Comparison of ENCODE assay signal across 21 mouse cellular contexts in the genomic region with DNA sequence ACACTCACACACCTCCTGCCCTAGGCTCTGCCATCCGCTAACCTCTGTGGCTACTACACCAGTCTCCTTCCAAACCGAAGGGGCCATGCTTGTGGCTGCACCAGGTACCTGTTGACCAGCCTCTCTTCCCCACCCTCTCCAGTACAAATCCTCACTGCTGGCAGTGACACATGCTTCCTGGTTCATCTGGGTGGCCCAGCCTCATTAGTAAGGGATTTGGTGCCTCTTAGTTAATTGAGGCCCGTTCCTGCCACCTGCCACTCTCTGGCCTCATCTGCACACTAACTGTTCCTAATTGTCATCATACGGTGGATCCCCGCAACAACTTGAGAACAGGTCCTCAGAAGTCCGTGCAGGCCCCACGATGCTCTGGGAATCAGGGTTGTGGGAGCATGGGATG. TPM values are rescaled to one million over a fixed set of nuclear protein-coding genes. Genes with fewer than 3 reads are reported as not detected.
DNase-seq lines count a peak whose midpoint lies in the region; ATAC-seq and TF ChIP-seq lines count a peak whose summit lies in the region.
"Had no signal": no experiment of that assay in that cellular context is flagged by ENCODE, and none has a peak within 500 bp of the region (broad histone marks: within the 10 kb centered on the region; RNA-seq: fewer than 3 reads in every experiment).

No protein-coding gene starts in this region.

- intact Hi-C loops in left cerebral cortex, postnatal 4 days (cut with DNase I), result no loop called here
- intact Hi-C loops in left cerebral cortex, postnatal 25 days (cut with DNase I), result no loop called here

- TF ChIP-seq CTCF in midbrain, postnatal 0 days (IDR thresholded peaks at IDR 0.05), result no peak

- H3K27me3 ChIP-seq in hindbrain, embryonic 13.5 days, result peaks cover 90% of the 10 kb centered on the region
- no peaks in the 10 kb centered on the region for H3K27me3 ChIP-seq in midbrain, postnatal 0 days (ENCODE audit: insufficient read depth, low read length)

- H3K4me3 ChIP-seq in hindbrain, embryonic 13.5 days, result no peak overlapping the region
- H3K4me3 ChIP-seq in midbrain, postnatal 0 days (ENCODE audit: low read depth, low read length), result no peak overlapping the region
- H3K4me3 ChIP-seq: embryonic facial prominence, embryonic 13.5 days; hindbrain, embryonic 15.5 days; layer of hippocampus, adult 2 months had no signal

- no peaks in the 10 kb centered on the region for H3K36me3 ChIP-seq in hindbrain, embryonic 13.5 days
- no peaks in the 10 kb centered on the region for H3K36me3 ChIP-seq in midbrain, postnatal 0 days (ENCODE audit: insufficient read depth, low read length)
- H3K36me3 ChIP-seq: embryonic facial prominence, embryonic 13.5 days; hindbrain, embryonic 15.5 days had no signal

- H3K4me1 ChIP-seq in hindbrain, embryonic 13.5 days (replicated peaks), result peaks cover 12% of the 10 kb centered on the region
- no peaks in the 10 kb centered on the region for H3K4me1 ChIP-seq in midbrain, postnatal 0 days (ENCODE audit: insufficient read depth, low read length)
- H3K4me1 ChIP-seq: embryonic facial prominence, embryonic 13.5 days had no signal

- 0 out of 2 replicates have a peak, but pooled peaks have one; percentile 43 for ATAC-seq in hindbrain, embryonic 13.5 days (ENCODE audit: low FRiP score)
- ATAC-seq in midbrain, postnatal 0 days (ENCODE audit: low FRiP score), result no peak
- no peak for ATAC-seq in CD4-positive, CD25-positive, alpha-beta regulatory T cell, adult 4 months
- ATAC-seq: lung, postnatal 0 days; Patski had no signal

- H3K27ac ChIP-seq in hindbrain, embryonic 13.5 days, result no peak overlapping the region
- H3K27ac ChIP-seq in midbrain, postnatal 0 days (ENCODE audit: low read depth, low read length), result no peak overlapping the region
- H3K27ac ChIP-seq: embryonic facial prominence, embryonic 13.5 days; hindbrain, embryonic 15.5 days; layer of hippocampus, adult 2 months had no signal

- no peak overlapping the region for H3K4me2 ChIP-seq in hindbrain, embryonic 13.5 days
- no peak overlapping the region for H3K4me2 ChIP-seq in midbrain, postnatal 0 days (ENCODE audit: low read depth, low read length, poor library complexity, severe bottlenecking)
- H3K4me2 ChIP-seq: embryonic facial prominence, embryonic 13.5 days; hindbrain, embryonic 15.5 days had no signal

- WGBS in hindbrain, embryonic 13.5 days, result 47% methylated on average over 7 of the region's 7 CpGs
- WGBS in midbrain, postnatal 0 days, result 54% methylated on average over 7 of the region's 7 CpGs

- peak; percentile 61 to 71 for DNase-seq in cerebellum, postnatal 10 days
- DNase-seq in cerebellum, adult 9-10 months, result no peak
- DNase-seq in left cerebral cortex, postnatal 4 days, result peak; percentile 58
- DNase-seq in left cerebral cortex, postnatal 25 days (ENCODE audit: low spot score in 2 of 2), result no peak
- peak; percentile 57 for DNase-seq in midbrain, postnatal 0 days (ENCODE audit: low spot score)
- DNase-seq in right cerebral cortex, adult 2 months (ENCODE audit: low spot score in 2 of 2), result no peak
- DNase-seq: adrenal gland, adult 8-10 months; cerebellum, adult 9-11 months; kidney, adult 18-20 months; kidney, postnatal 10 days; layer of hippocampus, postnatal 36 days; liver; thymus, postnatal 36 days had no signal

- H3K9me3 ChIP-seq in hindbrain, embryonic 13.5 days, result no peaks in the 10 kb centered on the region
- H3K9me3 ChIP-seq in midbrain, postnatal 0 days (ENCODE audit: low read length), result no peaks in the 10 kb centered on the region
- H3K9me3 ChIP-seq: embryonic facial prominence, embryonic 13.5 days; hindbrain, embryonic 15.5 days had no signal

- H3K9ac ChIP-seq in hindbrain, embryonic 13.5 days, result no peak overlapping the region; the same call in 1 of the 2 replicates
- no peak overlapping the region for H3K9ac ChIP-seq in midbrain, postnatal 0 days (replicated peaks; ENCODE audit: low read length, poor library complexity, severe bottlenecking)
- H3K9ac ChIP-seq: embryonic facial prominence, embryonic 13.5 days; hindbrain, embryonic 15.5 days had no signal

RNA-seq across cellular contexts. Expression of a gene that starts 45.0 kb away (rescaled TPM):
- 10 to 100 TPM; 26.5 to 28.6 TPM for total RNA-seq in left cerebral cortex, postnatal 4 days (2021)
- 10 to 100 TPM; 20.5 to 20.6 TPM for total RNA-seq in left cerebral cortex, postnatal 25 days (2021)
- 33.2 and 36.3 TPM in 2 replicates for polyA plus RNA-seq in hindbrain, embryonic 13.5 days (2015; fragmentation: Nextera tagmentation; extraction: Ambion mirVana)
- 32.2 and 33.5 TPM in 2 replicates for total RNA-seq in midbrain, postnatal 0 days (2014; rRNA removed)
- polyA plus RNA-seq in midbrain, postnatal 0 days (2015; fragmentation: Nextera tagmentation; extraction: Ambion mirVana), result 40.1 and 47.5 TPM in 2 replicates
- polyA plus RNA-seq in CD4-positive, CD25-positive, alpha-beta regulatory T cell, adult 4 months (2017; shearing (Covaris generic)), result 10 to 100 TPM; 45.8 to 48.2 TPM

RNA-seq across cellular contexts. Expression of a gene that starts 58.0 kb away (rescaled TPM):
- 100 to 1,000 TPM in 1 of 2 experiments, 10 to 100 TPM in 1; 95.9 to 102 TPM for total RNA-seq in left cerebral cortex, postnatal 4 days (2021)
- total RNA-seq in left cerebral cortex, postnatal 25 days (2021), result 100 to 1,000 TPM; 108 to 112 TPM
- polyA plus RNA-seq in hindbrain, embryonic 13.5 days (2015; fragmentation: Nextera tagmentation; extraction: Ambion mirVana), result 21.4 and 29.2 TPM in 2 replicates
- 153 and 196 TPM in 2 replicates for total RNA-seq in midbrain, postnatal 0 days (2014; rRNA removed)
- polyA plus RNA-seq in midbrain, postnatal 0 days (2015; fragmentation: Nextera tagmentation; extraction: Ambion mirVana), result 167 and 180 TPM in 2 replicates
- not detected for polyA plus RNA-seq in CD4-positive, CD25-positive, alpha-beta regulatory T cell, adult 4 months (2017; shearing (Covaris generic))
- polyA plus RNA-seq: lung, postnatal 0 days; Patski; small intestine, adult 2 months had no signal

Comparison
In these comparisons a context has a peak if more than half of its experiments do, and no peak if none do; other contexts are left out.
1. DNase-seq: peak in cerebellum, postnatal 10 days (2 of 2), left cerebral cortex, postnatal 4 days (single experiment) and midbrain, postnatal 0 days (single experiment); none in cerebellum, adult 9-10 months (single experiment), left cerebral cortex, postnatal 25 days (0 of 2) and right cerebral cortex, adult 2 months (0 of 2).